Mouse (Mus musculus) lung, adult 2 months (tissue): ENCODE results near the gene Tenm2.

Experiments used
- CTCF ChIP-seq: fragments of 200-500 bp; IDR thresholded peaks from 2 replicates; pipeline ENCODE4 v1.5.1; 2011; ENCODE audit warnings: mild to moderate bottlenecking, low read length, control low read depth; ENCODE audit not compliant: insufficient read depth
- POLR2A ChIP-seq: fragments of 200-500 bp; IDR thresholded peaks from 2 replicates; pipeline ENCODE4 v1.6.1; 2011; ENCODE audit warnings: low read depth, mild to moderate bottlenecking, control low read depth, low read length, borderline replicate concordance; ENCODE audit errors: extremely low read depth

DNA sequence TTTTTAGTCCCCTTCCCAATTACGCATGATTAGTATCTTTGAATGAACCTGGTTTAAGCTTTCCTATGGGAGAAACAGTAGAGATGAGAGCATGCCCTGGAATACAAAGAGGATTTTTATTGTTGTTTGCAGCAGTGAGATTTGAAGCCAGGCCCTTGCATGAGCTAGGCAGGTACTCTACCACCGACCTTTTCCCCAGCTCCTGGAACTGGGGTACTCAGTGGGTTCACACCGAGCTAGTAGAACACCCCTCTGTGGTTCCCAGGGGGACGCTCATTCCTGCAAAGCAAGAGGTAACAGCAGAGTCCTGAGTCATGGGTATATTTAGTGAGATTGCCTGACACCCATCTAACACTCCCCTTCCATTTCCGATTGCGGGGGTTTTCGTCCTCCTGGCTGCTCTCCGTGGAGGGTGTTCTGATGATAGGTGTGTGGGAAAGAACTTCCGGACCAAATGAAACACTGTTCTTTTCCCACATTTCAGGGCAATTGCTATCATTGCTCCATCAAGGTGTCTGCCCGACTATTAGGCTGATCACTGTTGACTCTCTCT, 1067.9 kb downstream of the Tenm2 start:
- TF ChIP-seq CTCF (no peak), POLR2A (no peak)
